Mouse (Mus musculus) mature B cell (primary cell): ENCODE data around the gene Tmem150b.

ENCODE experiments used
- in situ Hi-C: fragments of 300-500 bp; cut with MboI; formaldehyde crosslinking; loops from 2 replicates; pipeline ENCODE4 v1.14.3; 2019

Tmem150b gene

GRCm38 (mm10) chr7:4725169-4725568, at the start of gene Tmem150b:
Gene Tmem150b, minus strand, starts transcription at chr7:4725249.
- in situ Hi-C loops, result no loop called here

- in situ Hi-C loops, result no loop called here
These were observed 46.2 kb upstream of the Tmem150b start, which contains the start of gene Fam71e2 for GRCm38 (mm10) chr7:4771202-4771601. Gene Fam71e2, minus strand, starts transcription at chr7:4771302.

GRCm38 (mm10) chr7:4764946-4765710, 40.1 kb upstream of the Tmem150b start:
- in situ Hi-C loops, result no loop called here

GRCm38 (mm10) chr7:4759670-4760069, 34.6 kb upstream of the Tmem150b start:
- in situ Hi-C loops, result no loop called here

GRCm38 (mm10) chr7:4752821-4753570, 27.9 kb upstream of the Tmem150b start, which contains the start of gene Cox6b2:
Gene Cox6b2, minus strand, starts transcription at chr7:4753094.
- in situ Hi-C loops, result no loop called here

- in situ Hi-C loops, result no loop called here
These were observed 27.1 kb upstream of the Tmem150b start for GRCm38 (mm10) chr7:4751971-4752820.

GRCm38 (mm10) chr7:4749169-4749568, 24.1 kb upstream of the Tmem150b start:
- in situ Hi-C loops, result no loop called here

GRCm38 (mm10) chr7:4748321-4748720, 23.3 kb upstream of the Tmem150b start:
- in situ Hi-C loops, result no loop called here

- in situ Hi-C loops, result no loop called here
These were observed 22.3 kb upstream of the Tmem150b start for GRCm38 (mm10) chr7:4747156-4747899.

GRCm38 (mm10) chr7:4746326-4746980, 21.4 kb upstream of the Tmem150b start:
- in situ Hi-C loops, result no loop called here

- in situ Hi-C loops, result no loop called here
These were observed 19.8 kb upstream of the Tmem150b start for GRCm38 (mm10) chr7:4744886-4745285.

GRCm38 (mm10) chr7:4743354-4743753, 18.3 kb upstream of the Tmem150b start:
- in situ Hi-C loops, result no loop called here

GRCm38 (mm10) chr7:4742482-4742819, 17.4 kb upstream of the Tmem150b start:
- in situ Hi-C loops, result no loop called here

GRCm38 (mm10) chr7:4741672-4742481, 16.8 kb upstream of the Tmem150b start:
- in situ Hi-C loops, result no loop called here

- in situ Hi-C loops, result no loop called here
These were observed 16.1 kb upstream of the Tmem150b start for GRCm38 (mm10) chr7:4741151-4741550.

- in situ Hi-C loops, result no loop called here
These were observed 15.3 kb upstream of the Tmem150b start for GRCm38 (mm10) chr7:4740309-4740727.

- in situ Hi-C loops, result no loop called here
These were observed 14.7 kb upstream of the Tmem150b start, which contains the start of gene Kmt5c for GRCm38 (mm10) chr7:4739544-4740275. Gene Kmt5c, plus strand, starts transcription at chr7:4740115.

- in situ Hi-C loops, result no loop called here
These were observed 14.0 kb upstream of the Tmem150b start for GRCm38 (mm10) chr7:4739041-4739543.

GRCm38 (mm10) chr7:4732968-4733392, 7.9 kb upstream of the Tmem150b start:
- in situ Hi-C loops, result no loop called here
